Mouse (Mus musculus) lung, adult 2 months (tissue): Measurements from ENCODE around the gene Gm20388.

Experiments
- CTCF ChIP-seq: fragments of 200-500 bp; IDR thresholded peaks from 2 replicates; pipeline ENCODE4 v1.5.1; 2011; ENCODE audit warnings: mild to moderate bottlenecking, low read length, control low read depth; ENCODE audit not compliant: insufficient read depth
- POLR2A ChIP-seq: fragments of 200-500 bp; IDR thresholded peaks from 2 replicates; pipeline ENCODE4 v1.6.1; 2011; ENCODE audit warnings: low read depth, mild to moderate bottlenecking, control low read depth, low read length, borderline replicate concordance; ENCODE audit errors: extremely low read depth

DNA sequence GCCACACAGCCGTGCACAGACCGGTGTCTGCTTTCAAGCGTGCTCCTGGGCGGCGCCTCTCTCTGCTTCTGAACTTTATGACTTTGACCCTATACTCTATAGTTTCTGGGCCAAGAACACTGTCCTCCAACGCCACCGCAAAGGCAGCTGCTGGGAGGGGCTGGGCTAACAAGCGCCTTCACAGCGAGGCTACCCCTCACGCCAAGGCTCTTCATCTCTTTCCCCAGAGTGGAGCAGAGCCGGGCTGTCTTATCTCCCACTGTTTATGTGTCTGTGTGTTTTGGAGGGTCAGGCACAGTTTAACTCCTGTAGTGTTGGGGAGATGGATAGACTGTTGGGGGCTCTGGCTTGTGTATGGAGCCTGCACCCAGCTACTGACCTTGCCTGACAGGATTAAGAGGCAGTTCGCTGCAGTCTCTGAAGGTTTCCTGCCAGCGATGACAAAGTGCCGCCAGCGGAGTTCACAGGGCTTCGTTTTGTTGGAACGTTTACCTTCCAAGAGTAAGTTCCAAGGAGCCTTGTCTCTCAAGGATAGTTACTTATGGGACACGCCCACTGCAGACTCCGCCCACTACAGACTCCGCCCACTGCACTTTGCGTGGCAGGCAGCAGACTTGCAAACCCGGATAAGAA is 783.3 kb downstream of the Gm20388 start:
- TF ChIP-seq POLR2A (no peak), CTCF (no peak)
